Mouse (Mus musculus) MN1 (cell line): ENCODE measurements around the gene Axl.
"Not testable (repeated sequence)": the region's sequence is repeated elsewhere in the genome, so short reads cannot be mapped to it uniquely, and the experiment has no call there.

ENCODE experiments used
- DNase-seq: peaks from one replicate; pipeline ENCODE4 v3.0.0-alpha.2; 2016; ENCODE audit warnings: low spot score

Gene Axl

GRCm38 (mm10) chr7:25753643-25754438 is 34.7 kb downstream of the Axl start:
- peak; percentile 55 for DNase-seq

- DNase-seq = no peak
These were observed 35.4 kb downstream of the Axl start for GRCm38 (mm10) chr7:25753076-25753475.

- DNase-seq = no peak
These were observed 41.7 kb downstream of the Axl start for GRCm38 (mm10) chr7:25746844-25747243.

GRCm38 (mm10) chr7:25738277-25738676 is 50.2 kb downstream of the Axl start:
- no peak for DNase-seq

DNA sequence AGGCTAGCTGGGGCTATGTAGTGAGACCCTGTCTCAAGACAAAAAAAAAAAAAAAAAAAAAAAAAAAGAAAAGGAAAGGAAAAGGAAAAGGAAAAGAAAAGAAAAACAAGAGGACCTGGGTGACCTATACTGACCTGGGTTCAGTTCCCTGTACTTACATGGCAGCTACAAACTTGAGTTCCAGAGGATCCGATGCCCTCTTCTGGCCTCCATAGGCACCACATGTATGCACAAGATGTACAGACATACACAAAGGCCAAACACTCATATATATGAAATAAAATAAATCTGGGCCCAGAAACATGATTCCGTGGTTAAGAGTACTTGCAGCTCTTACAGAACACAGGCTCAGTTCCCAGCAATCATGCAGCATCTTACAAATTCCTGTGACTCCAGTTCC is 51.6 kb downstream of the Axl start:
- no peak for DNase-seq

DNA sequence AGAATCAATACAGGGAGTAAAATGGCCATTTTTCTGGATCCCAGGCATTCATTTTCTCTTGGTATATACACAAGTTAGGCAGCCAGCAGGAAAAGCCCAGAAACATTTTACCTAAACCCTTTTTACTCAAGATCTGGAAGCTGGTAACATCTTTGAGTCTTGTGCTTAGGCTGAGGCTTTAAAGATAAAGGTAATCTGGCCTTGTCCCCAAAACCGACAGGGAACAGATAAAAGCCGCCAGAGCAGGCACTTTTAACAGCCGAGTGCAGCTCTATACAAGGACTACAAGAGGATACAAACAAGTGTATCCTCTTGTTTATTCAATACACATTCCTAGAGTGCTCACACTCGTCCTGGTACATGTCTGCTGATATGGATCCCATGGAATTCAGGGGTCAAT is 53.5 kb downstream of the Axl start:
- no peak for DNase-seq

DNA sequence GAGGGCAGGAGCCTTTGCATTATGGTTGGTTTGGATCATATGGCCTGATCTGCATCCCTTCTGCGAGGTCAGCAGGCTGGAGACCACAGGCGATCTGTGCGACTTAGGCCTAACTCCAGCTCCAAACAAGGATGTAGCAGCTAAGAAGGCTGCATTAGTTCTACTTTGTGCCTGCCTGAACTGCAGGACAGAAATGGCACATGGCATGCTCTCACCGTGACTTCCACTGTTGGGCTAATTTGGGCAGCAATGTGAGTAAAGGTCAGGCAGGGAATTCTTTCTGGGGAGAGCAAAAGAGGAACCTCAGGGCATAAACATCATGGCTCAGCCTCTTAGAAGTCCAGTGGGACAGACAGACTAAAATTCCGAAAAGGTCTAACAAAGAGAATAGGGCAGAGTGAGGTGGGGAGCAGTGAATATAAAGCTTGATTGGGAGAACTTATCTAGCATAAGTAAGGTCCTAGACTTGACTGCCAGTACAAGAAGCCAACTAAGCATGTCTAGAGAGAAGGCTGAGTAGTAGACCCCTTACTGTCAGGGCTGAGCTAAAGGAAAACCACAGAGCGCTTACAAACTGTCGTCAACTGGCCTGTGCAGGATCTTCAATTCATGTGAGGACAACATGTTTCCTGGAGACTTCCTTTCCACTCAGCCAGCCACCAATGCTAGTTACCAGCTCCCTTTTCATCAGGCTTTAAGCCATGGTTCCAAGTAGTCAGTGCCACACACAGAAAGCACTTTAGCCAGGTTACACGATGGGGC is 57.0 kb downstream of the Axl start:
- no peak for DNase-seq

GRCm38 (mm10) chr7:25729862-25730261 is 58.6 kb downstream of the Axl start:
- peak; percentile 57 for DNase-seq

DNA sequence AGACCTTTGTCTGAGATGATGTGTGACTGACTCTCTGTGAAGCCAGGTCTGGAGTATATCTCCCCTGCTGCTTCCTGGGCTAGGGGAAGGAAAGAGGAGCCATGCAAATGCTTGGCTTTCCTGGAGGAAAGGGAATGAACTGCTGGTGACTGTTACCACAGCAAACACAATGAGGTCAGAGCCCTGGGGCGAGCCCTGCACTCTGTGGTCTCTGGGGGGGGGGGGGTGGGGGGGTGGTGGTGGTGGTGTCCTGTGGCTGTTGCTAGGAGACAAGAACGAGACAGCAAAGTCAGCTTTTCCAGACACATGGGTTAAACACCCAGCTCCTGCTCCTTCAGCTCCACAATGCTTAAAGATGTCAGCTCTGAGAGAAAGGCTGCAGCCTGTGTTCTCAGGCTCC is 59.1 kb downstream of the Axl start:
- DNase-seq = peak; percentile 77

- DNase-seq = no peak
These were observed 60.7 kb downstream of the Axl start for GRCm38 (mm10) chr7:25727800-25728199.

- no peak for DNase-seq
These were observed 62.6 kb downstream of the Axl start for GRCm38 (mm10) chr7:25725886-25726285.

DNA sequence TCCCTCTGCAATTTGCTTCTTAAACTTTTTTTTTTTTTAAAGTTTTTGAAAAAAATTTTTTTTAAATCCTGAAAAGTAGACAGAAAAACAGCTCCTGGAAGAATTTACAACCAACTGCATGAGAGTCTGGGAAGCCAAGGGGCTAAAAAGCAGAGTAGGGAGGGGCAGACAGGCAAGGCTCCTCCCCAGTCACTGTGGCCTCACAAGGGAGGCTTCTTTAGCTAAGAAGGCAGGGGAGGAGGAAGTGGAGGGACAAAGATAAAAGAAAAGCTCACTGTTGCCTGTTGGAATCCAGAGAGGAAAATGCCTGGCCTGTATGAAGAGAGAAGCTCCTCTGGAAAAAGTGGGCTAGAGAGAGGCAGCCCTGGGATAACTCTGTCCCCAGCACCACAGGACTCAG is 66.7 kb downstream of the Axl start:
- DNase-seq = not testable (repeated sequence)

GRCm38 (mm10) chr7:25720760-25721159 is 67.7 kb downstream of the Axl start:
- no peak for DNase-seq

DNA sequence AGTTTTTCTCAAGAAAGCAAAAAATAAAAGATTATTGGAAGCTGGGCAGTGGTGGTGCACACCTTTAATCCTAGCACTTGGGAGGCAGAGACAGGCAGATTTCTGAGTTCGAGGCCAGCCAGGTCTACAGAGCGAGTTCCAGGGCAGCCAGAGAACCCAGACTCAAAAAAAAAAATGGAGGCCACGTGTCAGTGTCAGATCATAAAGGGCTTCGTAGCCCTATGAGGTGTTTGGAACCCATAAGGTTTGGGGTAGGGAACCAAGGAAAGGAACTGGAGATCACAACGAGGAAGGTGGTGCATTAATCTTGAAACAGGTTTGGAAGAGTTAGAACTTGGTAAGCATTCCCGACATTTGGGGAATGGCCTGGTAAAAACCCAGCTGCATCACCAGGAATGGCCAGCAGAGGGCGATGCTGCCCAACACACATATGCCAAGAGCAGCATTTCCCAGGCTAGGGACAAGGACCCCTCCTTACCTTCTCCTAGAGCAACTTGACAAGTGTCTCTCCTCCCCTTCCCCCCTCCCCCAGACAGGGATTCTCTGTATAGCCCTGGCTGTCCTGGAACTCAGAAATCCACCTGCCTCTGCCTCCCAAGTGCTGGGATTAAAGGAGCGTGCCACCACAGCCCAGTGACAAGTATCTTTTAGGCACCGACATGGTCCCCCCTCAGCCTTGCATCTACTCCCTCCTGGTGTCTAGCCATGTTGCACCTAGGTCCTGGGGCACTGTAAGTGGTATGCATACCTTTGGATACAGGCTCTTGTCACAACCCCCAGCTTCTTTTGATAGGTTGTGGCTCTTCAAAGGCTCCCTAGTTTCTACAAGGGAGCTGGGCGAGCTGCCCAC is 68.5 kb downstream of the Axl start:
- peak; percentile 74 for DNase-seq

DNA sequence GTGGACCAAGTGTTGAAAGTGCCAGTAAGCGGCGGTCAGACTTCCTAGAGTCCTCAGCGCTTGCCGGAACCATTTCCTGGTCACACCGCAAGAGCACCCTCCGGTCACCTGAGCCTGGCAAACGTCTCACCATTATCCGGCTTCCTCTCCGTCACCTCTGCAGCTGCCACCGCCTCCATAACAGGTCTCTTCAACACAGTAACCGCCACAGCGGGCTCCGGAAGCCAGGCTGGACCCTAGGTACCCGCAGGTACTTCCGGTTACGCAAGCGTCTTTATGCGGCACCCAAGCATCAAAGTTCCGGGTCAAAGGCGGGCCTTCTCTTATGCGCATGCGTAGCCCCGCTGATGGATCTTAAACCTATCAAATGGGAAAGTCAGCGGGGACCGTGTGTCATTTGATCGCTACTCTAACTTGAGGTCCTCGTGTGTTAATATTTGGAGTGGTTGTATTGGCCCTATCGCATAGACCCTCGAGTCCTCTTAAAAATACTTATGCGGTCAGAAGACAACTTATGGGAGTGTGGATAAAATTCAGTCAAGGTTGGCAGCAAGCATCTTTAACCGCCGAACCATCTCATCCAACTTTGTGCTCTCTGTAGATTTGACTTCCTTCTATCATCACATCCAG is 69.6 kb downstream of the Axl start, which contains the start of gene Ccdc97:
Ccdc97 (minus strand) TSS at position 301 of the 630 bp plus-strand sequence.
- peak; percentile 89 for DNase-seq

DNA sequence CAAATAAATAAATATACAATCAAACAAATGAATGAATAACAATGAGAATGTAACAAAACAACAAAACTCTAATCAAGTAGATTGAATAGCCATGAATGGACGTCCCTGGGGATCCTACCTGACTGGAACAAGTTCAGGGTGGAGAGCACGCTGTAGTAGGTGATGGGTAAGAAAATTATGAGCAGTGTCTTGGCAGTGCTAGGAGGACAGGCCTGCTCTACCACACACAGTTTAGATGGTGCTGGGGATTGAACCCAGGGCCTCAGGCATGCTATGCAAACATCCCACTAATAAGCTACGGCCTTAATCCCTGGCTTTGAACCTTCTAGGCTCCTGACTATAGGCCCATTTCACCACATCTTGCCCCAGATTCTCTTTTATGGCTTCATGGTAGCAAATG is 71.0 kb downstream of the Axl start:
- DNase-seq = no peak

GRCm38 (mm10) chr7:25715731-25716271 is 72.7 kb downstream of the Axl start:
- DNase-seq = no peak

DNA sequence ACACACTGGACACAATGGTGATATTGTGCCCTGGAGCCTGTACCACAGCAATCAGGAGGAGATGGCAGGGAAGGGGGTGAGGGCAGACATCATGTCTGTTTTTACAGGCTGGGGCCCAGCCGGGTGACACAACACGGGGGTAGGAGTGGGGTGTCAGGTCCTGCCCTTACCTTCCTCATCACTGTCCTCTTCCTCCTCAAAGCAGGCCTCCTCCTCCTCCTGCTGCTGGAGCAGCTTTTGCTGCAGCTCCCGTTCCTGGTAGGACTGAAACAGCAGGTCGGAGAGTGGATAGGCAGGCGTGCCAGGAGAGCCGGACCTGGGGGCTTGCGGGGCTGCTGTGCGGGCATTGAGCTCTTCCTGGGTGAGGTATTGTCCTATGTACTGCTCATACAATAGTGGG is 73.9 kb downstream of the Axl start:
- no peak for DNase-seq

DNA sequence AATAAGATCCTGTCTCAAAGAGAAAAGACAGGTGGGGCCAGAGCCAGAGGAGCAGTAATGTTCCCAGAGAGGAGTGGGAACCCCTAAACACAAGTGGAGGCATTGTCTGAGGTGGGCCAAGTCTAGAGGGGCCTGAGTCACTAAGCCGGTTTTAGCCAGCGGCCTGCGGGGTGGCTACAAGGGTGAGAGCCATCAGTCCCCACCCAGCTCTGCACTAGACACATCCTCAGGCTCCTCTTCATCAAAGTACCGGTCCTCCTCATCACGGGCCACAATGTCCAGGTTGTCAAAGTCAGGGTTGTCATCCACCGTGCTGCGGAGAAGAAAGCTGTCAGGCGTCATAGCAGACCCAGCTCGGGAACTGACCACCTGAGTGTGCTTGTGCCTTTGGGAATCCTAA is 75.7 kb downstream of the Axl start:
- no peak for DNase-seq

DNA sequence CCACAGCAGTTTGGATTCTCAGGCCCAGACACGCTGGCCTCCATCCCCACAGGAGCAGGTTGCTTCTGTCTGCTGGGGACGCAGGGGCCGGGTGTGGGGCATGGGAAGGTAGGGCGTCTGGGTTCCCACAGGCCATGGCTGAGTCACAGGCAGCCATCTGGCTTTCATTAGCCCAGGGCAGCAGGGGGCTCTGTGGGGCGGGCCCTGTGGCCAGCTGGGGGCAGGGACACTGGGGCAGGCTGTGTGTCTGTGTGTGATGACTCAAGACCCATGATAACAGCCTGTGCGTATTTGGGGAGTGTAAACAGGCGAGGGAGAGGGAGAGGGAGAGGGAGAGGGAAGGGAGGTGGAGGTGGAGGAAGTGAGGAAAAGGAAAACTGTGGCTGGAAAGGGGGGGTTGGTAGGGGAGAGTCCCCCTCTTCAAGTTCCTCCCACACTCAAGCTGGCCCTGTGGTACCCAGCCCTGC is 76.7 kb downstream of the Axl start:
- peak; percentile 94 for DNase-seq

DNA sequence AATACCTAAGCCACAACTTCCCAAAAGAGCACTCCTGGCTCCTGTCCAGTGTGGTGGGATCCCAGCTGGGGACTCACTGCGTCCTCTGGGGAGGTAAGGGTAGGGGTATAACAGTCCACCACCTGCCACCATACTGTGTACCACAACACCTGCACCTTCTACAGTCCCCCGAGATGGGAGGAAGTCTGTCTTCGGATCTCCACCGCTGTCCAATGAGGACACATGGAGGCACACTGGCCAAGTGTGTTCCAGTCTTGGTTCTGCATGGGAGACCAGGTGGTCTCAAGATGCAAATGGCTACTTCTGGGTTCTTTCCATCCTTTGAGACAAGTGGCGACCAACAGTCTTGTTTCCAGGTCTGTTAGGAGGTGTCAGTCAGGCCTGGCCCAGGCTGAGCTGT is 77.3 kb downstream of the Axl start:
- no peak for DNase-seq
